Mouse (Mus musculus) C2C12 (cell line): ENCODE measurements around the gene Lrp8. TPM values are rescaled to one million over a fixed set of nuclear protein-coding genes. Genes with fewer than 3 reads are reported as not detected.

Experiments used
- H3K27me3 ChIP-seq: one replicate; pipeline ENCODE4 v1.6.1; 2011; ENCODE audit not compliant: control insufficient read depth, insufficient read depth, insufficient read length
- H3K36me3 ChIP-seq: one replicate; pipeline ENCODE4 v1.6.1; 2011; ENCODE audit not compliant: control insufficient read depth, insufficient read depth
- H3K4me3 ChIP-seq: one replicate; pipeline ENCODE4 v1.5.1; 2011; ENCODE audit warnings: mild to moderate bottlenecking, control low read depth; ENCODE audit not compliant: poor library complexity, insufficient read depth, severe bottlenecking
- H3K79me2 ChIP-seq: one replicate; pipeline ENCODE4 v1.6.1; 2011; ENCODE audit not compliant: control insufficient read depth, insufficient read depth
- H3K79me3 ChIP-seq: one replicate; pipeline ENCODE4 v1.6.1; 2011; ENCODE audit warnings: low read depth, control low read depth
- H3ac ChIP-seq: one replicate; pipeline ENCODE3; 2011; ENCODE audit warnings: low read depth; ENCODE audit not compliant: control insufficient read depth, insufficient read length
- CEBPB ChIP-seq: IDR thresholded peaks from one replicate; pipeline ENCODE4 v1.6.1; 2011; ENCODE audit warnings: low read depth, mild to moderate bottlenecking, control low read depth, moderate library complexity
- CTCF ChIP-seq: IDR thresholded peaks from one replicate; pipeline ENCODE4 v1.5.1; 2011; ENCODE audit not compliant: control insufficient read depth, insufficient read depth, insufficient read length
- FOSL1 ChIP-seq: IDR thresholded peaks from one replicate; pipeline ENCODE4 v1.8.0; 2011; ENCODE audit warnings: mild to moderate bottlenecking, low read length; ENCODE audit not compliant: poor library complexity, insufficient read depth, severe bottlenecking
- MAX ChIP-seq: IDR thresholded peaks from one replicate; pipeline ENCODE4 v1.6.1; 2011; ENCODE audit warnings: mild to moderate bottlenecking, control low read depth
- MYOD1 ChIP-seq: IDR thresholded peaks from one replicate; pipeline ENCODE4 v1.6.1; 2011; ENCODE audit warnings: low read depth; ENCODE audit not compliant: control insufficient read depth, insufficient read length
- MYOG ChIP-seq: IDR thresholded peaks from one replicate; pipeline ENCODE4 v1.6.1; 2011; ENCODE audit not compliant: control insufficient read depth, insufficient read length; ENCODE audit errors: extremely low read depth
- USF1 ChIP-seq: IDR thresholded peaks from one replicate; pipeline ENCODE4 v1.6.1; 2011; ENCODE audit warnings: low read depth, mild to moderate bottlenecking, control low read depth, moderate library complexity
- polyA plus RNA-seq: library from polyadenylated mRNA; unstranded; fragments of >200 nt; fragmentation: generic; extraction: Trizol; gene quantifications from one replicate; pipeline ENCODE4 v1.2.1, GENCODE M21; 2012; ENCODE audit warnings: missing spikeins

The Lrp8 gene
- polyA plus RNA-seq, 1 experiment = 8.3 TPM

DNA sequence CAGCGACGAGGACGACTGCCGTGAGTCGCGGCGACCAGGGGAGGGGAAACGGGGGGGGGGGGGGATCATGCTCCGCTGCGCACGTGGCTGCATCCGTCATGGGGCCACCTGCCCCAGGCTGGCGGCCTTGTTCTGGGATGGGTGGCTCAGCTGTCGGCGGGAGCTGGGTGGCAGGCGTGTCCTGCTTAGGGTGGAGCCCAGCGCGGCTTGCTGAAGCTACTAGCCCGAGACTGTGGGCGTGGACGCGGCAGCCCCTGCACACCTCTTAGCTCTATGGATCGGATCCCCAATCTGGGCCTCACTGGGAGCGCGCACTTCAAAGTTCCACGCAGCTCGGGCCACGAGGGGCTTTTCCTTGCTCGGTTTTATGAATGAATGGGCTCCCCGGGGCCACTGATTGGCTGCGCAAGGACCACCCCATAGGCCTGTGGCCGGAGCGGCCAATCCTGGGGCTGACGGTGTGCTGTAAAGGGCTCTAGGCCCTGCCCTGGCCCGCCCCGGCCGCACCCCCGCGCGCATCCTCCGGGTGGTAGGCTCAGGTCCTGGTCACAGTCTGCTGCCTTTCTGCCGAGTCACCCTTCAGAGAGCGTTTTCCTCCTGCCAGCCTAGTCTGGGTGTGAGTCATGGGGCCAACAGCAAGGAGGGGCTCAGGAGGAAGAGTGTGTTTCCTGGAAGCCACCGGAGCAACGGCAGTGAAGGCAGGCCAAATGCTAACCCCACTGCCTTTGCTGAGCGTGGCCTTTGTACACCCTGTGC is 1.5 kb downstream of the Lrp8 start:
- Histone ChIP-seq H3K36me3 (peaks cover 20% of the 10 kb centered on the region), H3K79me3 (peaks cover 37% of the 10 kb centered on the region), H3K27me3 (no peaks in the 10 kb centered on the region), H3ac (peak overlapping the region; percentile 93), H3K4me3 (peak overlapping the region; percentile 52), H3K79me2 (peaks cover 45% of the 10 kb centered on the region)
- TF ChIP-seq MAX (peak; percentile 4), MYOD1 (no peak)

DNA sequence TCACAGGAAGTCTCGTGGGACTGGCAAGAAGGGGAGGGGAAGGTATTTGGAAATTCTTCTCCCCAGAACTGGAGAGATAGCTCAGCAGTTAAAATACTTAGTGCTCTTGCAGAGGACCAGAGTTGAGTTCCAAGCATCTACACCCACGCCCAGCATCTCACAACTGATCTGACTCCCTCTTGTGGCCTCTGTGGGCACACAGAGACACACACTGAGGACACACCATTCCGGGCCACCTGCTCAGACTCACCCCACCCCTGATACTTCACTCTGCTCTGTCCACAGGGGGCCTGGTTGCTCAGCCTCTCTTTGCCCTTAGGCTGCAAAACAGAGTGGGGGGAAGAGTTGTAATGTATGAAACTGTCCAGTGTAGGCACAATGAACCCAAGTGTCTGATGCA is 3.4 kb downstream of the Lrp8 start:
- no peak overlapping the region for H3ac ChIP-seq
- H3K79me3 ChIP-seq = peaks cover 41% of the 10 kb centered on the region
- no peaks in the 10 kb centered on the region for H3K27me3 ChIP-seq
- H3K4me3 ChIP-seq = no peak overlapping the region
- H3K79me2 ChIP-seq = peaks cover 65% of the 10 kb centered on the region
- no peak for TF ChIP-seq FOSL1
- TF ChIP-seq CTCF = peak; percentile 13
- peaks cover 23% of the 10 kb centered on the region for H3K36me3 ChIP-seq

DNA sequence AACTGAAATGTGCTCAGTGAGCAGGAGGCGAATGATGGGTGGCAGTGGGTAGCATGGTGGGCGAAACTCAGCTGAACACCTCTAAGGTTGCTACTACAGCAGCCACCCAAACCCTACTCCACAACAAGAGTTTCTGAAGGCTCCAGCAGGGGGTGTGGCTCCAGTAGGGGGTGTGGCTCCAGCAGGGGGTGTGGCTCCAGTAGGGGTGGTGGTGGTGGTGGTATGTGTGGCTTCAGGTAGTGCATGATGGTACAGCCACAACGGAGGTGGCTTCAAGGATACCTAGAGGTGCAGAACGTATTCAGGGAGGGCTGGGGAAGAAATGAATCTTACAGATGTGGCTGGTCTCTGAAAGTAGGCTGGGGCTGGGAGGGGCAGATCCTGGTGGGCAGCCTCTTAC is 5.7 kb downstream of the Lrp8 start:
- TF ChIP-seq CEBPB (no peak), FOSL1 (no peak), MAX (no peak), MYOG (no peak), CTCF (no peak), MYOD1 (no peak), USF1 (no peak)
- Histone ChIP-seq H3K79me3 (peaks cover 47% of the 10 kb centered on the region), H3K27me3 (no peaks in the 10 kb centered on the region), H3K4me3 (no peak overlapping the region), H3ac (no peak overlapping the region), H3K79me2 (peaks cover 74% of the 10 kb centered on the region), H3K36me3 (peaks cover 31% of the 10 kb centered on the region)

DNA sequence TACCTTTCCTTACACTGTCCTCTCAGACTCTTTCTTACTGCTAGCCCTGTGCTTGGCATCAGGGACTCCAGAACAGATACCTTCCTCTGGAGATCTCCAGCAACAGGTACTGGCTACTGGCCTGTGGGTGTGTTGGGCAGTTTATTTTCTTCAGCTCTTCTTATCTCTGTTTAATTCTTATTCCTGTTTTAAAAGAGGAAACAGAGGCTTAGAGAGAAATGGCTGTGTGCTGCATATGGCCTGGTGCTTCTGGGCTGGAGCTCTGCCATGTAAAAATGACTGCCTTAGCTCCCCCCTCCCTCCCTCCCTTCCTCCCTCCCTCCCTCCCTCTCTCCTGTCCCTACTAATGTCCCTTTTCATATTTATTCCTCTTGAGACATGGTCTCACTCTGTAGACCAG is 6.6 kb downstream of the Lrp8 start:
- Histone ChIP-seq H3K27me3 (no peaks in the 10 kb centered on the region), H3K4me3 (no peak overlapping the region), H3ac (no peak overlapping the region), H3K79me2 (peaks cover 74% of the 10 kb centered on the region), H3K36me3 (peaks cover 31% of the 10 kb centered on the region), H3K79me3 (peaks cover 47% of the 10 kb centered on the region)
- TF ChIP-seq FOSL1 = no peak
- no peak for TF ChIP-seq MYOD1
- TF ChIP-seq MAX = no peak

DNA sequence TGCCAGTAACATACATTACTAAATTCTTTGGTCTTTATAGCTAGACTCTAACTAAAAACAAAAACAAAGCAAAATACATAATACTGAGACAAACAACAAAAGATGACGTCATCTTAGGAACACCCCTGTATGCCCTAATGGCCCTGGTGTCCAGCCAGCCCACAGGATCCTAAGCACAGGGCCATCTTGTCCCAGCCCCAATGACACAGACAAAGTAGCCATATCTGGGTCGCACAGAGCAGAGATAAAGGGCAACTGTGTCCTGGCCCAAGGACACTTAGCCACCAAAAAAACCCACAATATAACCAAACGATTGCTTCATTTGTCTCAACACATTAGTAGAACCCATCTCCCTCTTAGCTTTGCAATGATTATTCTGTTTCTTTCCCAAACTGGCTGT is 8.9 kb downstream of the Lrp8 start:
- TF ChIP-seq CTCF (no peak), MYOD1 (no peak)
- H3K79me2 ChIP-seq = peaks cover 72% of the 10 kb centered on the region
- peaks cover 34% of the 10 kb centered on the region for H3K79me3 ChIP-seq
- peaks cover 26% of the 10 kb centered on the region for H3K36me3 ChIP-seq
- no peaks in the 10 kb centered on the region for H3K27me3 ChIP-seq
- H3K4me3 ChIP-seq = no peak overlapping the region
- no peak overlapping the region for H3ac ChIP-seq

DNA sequence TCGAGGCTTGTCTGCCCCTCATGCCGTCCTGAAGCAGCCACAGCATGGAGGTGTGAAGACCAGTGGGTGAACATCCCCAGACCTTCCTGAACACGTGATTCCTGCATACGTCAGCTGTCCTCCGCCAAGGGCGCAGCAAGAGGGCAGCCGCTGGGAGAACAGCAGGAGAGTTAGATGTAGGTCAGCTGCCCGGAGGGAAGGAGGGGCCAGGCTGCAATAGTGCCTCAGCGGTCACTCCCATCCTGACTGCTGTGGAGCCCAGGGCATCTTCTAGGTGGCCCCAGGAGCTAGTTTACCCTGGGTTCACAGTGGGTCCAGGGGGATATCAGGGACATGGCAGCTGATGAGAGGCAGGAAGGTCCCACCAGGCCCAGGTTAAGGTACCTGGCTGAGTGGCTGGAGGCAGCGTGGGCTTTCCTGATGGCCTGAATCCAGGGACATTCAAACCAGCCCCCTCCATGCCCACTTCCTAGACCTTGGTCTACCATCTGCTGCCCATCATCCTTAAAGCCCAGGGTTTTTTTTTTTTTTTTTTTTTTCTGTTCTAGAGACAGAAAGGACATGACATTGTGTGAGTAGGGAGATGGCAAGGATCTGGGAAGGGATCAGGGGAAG is 9.8 kb downstream of the Lrp8 start:
- peaks cover 29% of the 10 kb centered on the region for H3K79me3 ChIP-seq
- H3ac ChIP-seq = no peak overlapping the region
- no peak overlapping the region for H3K4me3 ChIP-seq
- TF ChIP-seq CTCF = no peak
- TF ChIP-seq USF1 = no peak
- TF ChIP-seq MYOD1 = no peak
- no peak for TF ChIP-seq CEBPB
- peaks cover 69% of the 10 kb centered on the region for H3K79me2 ChIP-seq
- peaks cover 25% of the 10 kb centered on the region for H3K36me3 ChIP-seq
- no peaks in the 10 kb centered on the region for H3K27me3 ChIP-seq

DNA sequence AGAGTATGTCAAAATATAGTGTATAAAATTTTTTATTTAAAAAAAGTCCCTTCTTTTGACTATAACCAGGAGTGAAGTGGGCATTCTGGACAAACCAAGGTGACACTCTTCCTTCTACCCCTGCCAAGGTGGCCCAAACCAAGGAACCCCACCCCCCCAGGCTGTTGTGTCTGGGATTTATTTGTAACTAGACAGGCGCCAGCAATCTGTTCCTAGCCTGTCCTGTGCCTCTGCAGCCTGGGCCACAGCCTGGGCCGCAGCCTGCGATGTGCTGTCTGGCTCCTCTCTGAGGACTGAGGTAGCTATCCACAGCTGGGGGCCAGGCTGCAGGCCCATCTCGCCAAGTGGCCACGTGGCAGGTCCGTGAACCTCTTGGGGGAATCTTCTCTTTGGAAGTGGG is 10.3 kb downstream of the Lrp8 start:
- Histone ChIP-seq H3ac (no peak overlapping the region), H3K27me3 (no peaks in the 10 kb centered on the region), H3K4me3 (no peak overlapping the region), H3K79me2 (peaks cover 69% of the 10 kb centered on the region), H3K79me3 (peaks cover 30% of the 10 kb centered on the region), H3K36me3 (peaks cover 20% of the 10 kb centered on the region)
- TF ChIP-seq CTCF (no peak), MYOG (no peak), USF1 (no peak), MYOD1 (no peak), CEBPB (no peak), FOSL1 (no peak), MAX (no peak)
